Mouse (Mus musculus) intestine, embryonic 15.5 days (tissue): Measurements from ENCODE around the gene Nelfcd. TPM values are rescaled to one million over a fixed set of nuclear protein-coding genes. Genes with fewer than 3 reads are reported as not detected.

Source experiments
- ATAC-seq: fragments of 200-750 bp; cut with Nextera tagmentation; 2 replicates; pipeline ENCODE4 v1.8.0; 2017; ENCODE audit warnings: moderate TSS enrichment, moderate library complexity
- H3K27ac ChIP-seq: fragments of 300-500 bp; sonication (generic); 2 replicates; pipeline ENCODE4 v1.5.1; 2015; ENCODE audit warnings: mild to moderate bottlenecking, inconsistent platforms
- H3K27me3 ChIP-seq: fragments of 300-500 bp; sonication (generic); replicated peaks from 2 replicates; pipeline ENCODE4 v1.6.1; 2015; ENCODE audit warnings: inconsistent platforms
- H3K36me3 ChIP-seq: fragments of 300-500 bp; sonication (generic); 2 replicates; pipeline ENCODE4 v1.6.1; 2015; ENCODE audit warnings: inconsistent platforms
- H3K4me1 ChIP-seq: fragments of 300-500 bp; sonication (generic); replicated peaks from 2 replicates; pipeline ENCODE4 v1.6.1; 2015; ENCODE audit warnings: inconsistent platforms
- H3K4me2 ChIP-seq: fragments of 300-500 bp; sonication (generic); replicated peaks from 2 replicates; pipeline ENCODE4 v1.6.1; 2015; ENCODE audit warnings: mild to moderate bottlenecking, inconsistent platforms
- H3K4me3 ChIP-seq: fragments of 300-500 bp; sonication (generic); replicated peaks from 2 replicates; pipeline ENCODE4 v1.5.1; 2015; ENCODE audit warnings: inconsistent platforms
- H3K9ac ChIP-seq: fragments of 300-500 bp; sonication (generic); 2 replicates; pipeline ENCODE4 v1.6.1; 2015; ENCODE audit warnings: inconsistent platforms
- H3K9me3 ChIP-seq: fragments of 300-500 bp; sonication (generic); 2 replicates; pipeline ENCODE4 v1.6.1; 2016; ENCODE audit warnings: inconsistent platforms
- WGBS: fragments of 180-500 bp; shearing (Covaris S2); methylation state at CpG from one replicate; pipeline ENCODE4 v1.1.7; 2015; 5-methylcytosine and 5-hydroxymethylcytosine counted together
- polyA plus RNA-seq: library from polyadenylated mRNA; unstranded; fragments of >200 nt; fragmentation: Nextera tagmentation; extraction: Ambion mirVana; gene quantifications from 2 replicates; pipeline ENCODE4 v1.2.1, GENCODE M21; 2015

Gene Nelfcd
- polyA plus RNA-seq, 1 experiment from 2014 or later = 83.3 TPM

DNA sequence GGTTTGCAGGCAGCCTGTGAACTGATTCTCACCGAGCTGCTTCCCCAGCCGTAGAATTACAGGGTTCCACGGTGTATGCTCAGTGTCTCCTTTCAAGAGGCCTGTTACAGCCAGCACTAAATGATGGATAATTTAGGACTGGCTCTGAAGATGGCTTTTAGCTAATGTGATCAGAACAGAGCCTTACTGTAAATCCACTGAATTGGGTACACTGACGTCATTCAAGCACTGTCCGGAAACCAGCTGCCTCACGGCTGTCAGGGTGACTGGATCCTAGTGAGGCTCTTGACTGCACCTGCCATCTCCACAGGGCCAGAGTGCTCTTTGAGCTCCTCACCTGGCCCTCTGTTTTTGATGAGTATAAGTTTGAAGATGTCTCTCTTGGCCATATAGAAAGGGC is 5.5 kb downstream of the Nelfcd start:
- no peak overlapping the region for H3K9ac ChIP-seq
- peaks cover 4% of the 10 kb centered on the region for H3K4me1 ChIP-seq
- no peak for ATAC-seq
- no peak overlapping the region for H3K4me3 ChIP-seq
- H3K4me2 ChIP-seq = no peak overlapping the region
- no peaks in the 10 kb centered on the region for H3K9me3 ChIP-seq
- H3K27me3 ChIP-seq = no peaks in the 10 kb centered on the region
- peaks cover 36% of the 10 kb centered on the region for H3K36me3 ChIP-seq
- 81% methylated on average over 6 of the region's 6 CpGs for WGBS
- H3K27ac ChIP-seq = no peak overlapping the region

DNA sequence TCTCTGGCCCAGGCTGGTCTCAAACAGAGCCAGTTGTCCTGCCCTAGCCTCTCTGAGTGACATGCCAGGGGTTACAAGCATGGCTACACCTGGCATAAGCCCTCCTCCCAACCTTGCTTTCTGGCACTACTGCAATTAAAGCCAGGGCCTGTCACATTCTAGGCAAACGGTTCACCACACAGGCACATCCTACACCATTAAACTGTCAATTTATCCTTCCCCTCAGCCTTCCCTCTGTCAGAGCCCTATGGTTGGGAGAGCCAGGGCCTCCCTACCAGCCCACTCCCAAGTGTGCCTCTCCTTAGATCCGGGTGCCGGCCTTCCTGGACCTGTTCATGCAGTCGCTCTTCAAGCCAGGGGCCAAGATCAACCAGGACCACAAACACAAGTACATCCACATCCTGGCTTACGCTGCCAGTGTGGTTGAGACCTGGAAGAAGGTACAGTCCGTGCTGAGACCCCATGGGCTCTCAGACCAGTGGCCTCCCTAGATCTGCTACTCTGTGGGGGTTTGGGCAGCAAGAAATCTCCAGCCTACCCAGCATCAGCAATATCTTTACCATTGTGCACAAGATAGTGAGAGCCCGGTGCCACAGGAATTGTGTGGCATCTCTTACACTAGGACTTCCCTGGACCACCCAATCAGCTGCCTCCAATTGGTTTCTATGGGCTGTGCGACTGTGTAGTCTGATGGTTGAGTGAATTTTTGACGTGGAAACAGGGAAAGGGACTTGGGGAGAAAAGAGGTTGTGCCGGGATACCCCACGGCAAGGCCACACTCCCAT is 8.9 kb downstream of the Nelfcd start:
- H3K27ac ChIP-seq = no peak overlapping the region
- no peak overlapping the region for H3K4me2 ChIP-seq
- no peaks in the 10 kb centered on the region for H3K27me3 ChIP-seq
- H3K4me1 ChIP-seq = no peaks in the 10 kb centered on the region
- 86% methylated on average over 11 of the region's 11 CpGs for WGBS
- no peaks in the 10 kb centered on the region for H3K9me3 ChIP-seq
- H3K9ac ChIP-seq = no peak overlapping the region
- H3K4me3 ChIP-seq = no peak overlapping the region
- H3K36me3 ChIP-seq = peaks cover 62% of the 10 kb centered on the region
- ATAC-seq = no peak

DNA sequence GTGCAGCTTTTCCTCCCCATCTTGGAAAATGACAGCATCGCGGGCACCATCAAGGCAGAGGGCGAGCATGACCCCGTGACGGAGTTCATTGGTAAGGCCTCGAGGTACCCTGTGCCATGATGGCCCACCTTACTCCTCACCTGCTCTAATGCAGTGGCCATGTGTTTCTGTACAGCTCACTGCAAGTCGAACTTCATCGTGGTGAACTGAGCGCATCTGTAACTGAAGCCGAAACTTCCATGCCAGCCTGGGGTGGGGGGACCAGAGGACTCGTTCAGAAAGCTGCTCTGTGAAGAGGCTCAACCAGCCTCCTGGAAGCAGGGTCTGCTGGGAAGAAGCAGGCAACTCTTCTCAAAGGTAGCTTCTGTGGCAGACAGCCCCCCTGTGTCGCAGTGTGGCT is 11.3 kb downstream of the Nelfcd start:
- Histone ChIP-seq H3K4me1 (no peaks in the 10 kb centered on the region), H3K27me3 (no peaks in the 10 kb centered on the region), H3K36me3 (peaks cover 55% of the 10 kb centered on the region), H3K9me3 (no peaks in the 10 kb centered on the region), H3K4me3 (no peak overlapping the region), H3K4me2 (no peak overlapping the region), H3K27ac (no peak overlapping the region), H3K9ac (no peak overlapping the region)
- no peak for ATAC-seq
- 93% methylated on average over 12 of the region's 12 CpGs for WGBS

DNA sequence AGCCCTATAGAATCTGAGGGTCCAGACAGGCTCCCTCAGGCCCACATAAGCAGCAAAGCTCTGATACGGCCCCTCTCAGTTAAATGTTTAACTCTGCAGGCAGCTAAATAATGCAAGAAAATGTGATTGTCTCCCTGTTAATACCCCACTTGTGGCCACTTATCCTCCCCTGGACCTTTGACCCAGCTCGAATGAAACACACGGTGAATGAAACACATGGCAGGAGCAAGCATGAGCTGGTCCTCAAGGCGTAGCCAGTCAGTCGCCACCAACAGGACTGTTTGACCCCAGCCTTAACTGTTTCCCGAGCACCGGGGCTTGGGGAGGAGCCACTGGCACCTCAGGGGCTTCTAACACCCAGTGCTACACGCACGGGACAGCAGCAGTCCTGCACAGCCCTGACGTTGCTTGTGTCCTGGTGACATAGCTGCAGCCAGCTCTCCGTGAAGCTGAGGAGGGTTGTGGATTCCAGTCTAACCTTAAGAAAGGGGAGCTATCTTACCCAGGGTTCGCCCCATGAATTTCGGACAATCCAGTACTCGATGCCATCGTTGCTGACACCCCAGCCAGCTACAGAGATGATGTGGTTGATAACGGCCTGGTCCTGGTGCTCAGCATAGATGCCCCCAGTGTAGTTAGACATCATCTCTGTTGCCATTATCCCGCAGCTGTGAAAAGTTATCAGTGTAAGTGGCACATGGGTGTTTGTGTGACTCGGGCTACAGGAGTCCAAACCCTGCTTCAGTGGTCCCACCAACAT is 12.7 kb downstream of the Nelfcd start:
- peaks cover 55% of the 10 kb centered on the region for H3K36me3 ChIP-seq
- no peak for ATAC-seq
- H3K9ac ChIP-seq = no peak overlapping the region
- no peaks in the 10 kb centered on the region for H3K9me3 ChIP-seq
- no peaks in the 10 kb centered on the region for H3K27me3 ChIP-seq
- no peaks in the 10 kb centered on the region for H3K4me1 ChIP-seq
- no peak overlapping the region for H3K4me3 ChIP-seq
- H3K4me2 ChIP-seq = no peak overlapping the region
- H3K27ac ChIP-seq = no peak overlapping the region
- 79% methylated on average over 18 of the region's 18 CpGs for WGBS

DNA sequence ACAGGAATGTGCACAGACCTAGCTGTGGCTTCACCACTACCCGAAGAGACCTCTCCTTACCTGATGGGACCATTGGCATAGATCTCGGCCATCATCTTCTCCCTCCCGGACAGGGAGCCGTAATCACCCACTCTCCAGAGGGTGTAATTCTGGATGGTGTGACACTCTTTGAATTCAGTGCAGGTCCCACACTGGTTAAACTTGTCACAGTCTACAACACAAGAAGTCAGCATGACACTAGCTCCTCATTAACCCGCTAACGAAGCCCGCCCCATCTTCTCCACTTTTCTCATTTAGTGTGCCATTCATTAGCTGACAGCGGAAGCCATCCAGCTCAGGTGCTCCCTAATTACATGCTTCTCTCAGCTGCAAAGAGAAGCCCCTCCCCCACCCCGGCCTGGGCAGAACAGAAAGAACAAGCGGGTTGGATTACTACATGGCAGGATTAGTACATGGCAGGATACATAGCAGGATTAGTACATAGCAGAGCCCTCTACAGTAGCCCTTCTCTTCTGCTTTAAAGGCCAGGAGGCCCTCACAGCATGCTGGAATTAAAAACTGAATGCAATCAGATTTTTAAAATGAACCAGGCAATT is 13.5 kb downstream of the Nelfcd start:
- 84% methylated on average over 10 of the region's 10 CpGs for WGBS
- peaks cover 51% of the 10 kb centered on the region for H3K36me3 ChIP-seq
- H3K4me1 ChIP-seq = no peaks in the 10 kb centered on the region
- H3K9me3 ChIP-seq = no peaks in the 10 kb centered on the region
- no peak overlapping the region for H3K4me2 ChIP-seq
- H3K4me3 ChIP-seq = no peak overlapping the region
- ATAC-seq = no peak
- no peak overlapping the region for H3K27ac ChIP-seq
- H3K27me3 ChIP-seq = no peaks in the 10 kb centered on the region
- H3K9ac ChIP-seq = no peak overlapping the region

DNA sequence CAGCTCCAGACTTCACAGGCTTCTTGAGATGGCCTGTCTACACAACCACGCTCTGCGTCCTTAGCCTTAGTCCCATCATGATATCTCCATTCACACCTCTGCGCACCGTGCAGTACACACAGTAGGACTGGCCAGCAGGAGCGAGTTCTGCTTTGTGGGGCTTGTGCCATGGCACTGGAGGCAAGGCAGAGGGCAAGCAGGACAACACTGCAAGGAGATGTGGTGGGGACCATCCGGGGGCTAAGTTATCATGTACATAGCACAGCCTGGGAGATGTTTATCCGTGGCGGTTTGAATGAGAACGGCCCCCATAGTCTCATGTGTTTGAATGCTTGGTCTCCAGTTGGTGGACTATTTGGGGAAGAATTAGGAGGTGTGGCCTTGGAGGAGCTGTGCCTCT is 19.3 kb downstream of the Nelfcd start:
- Histone ChIP-seq H3K9ac (no peak overlapping the region), H3K9me3 (no peaks in the 10 kb centered on the region), H3K27me3 (no peaks in the 10 kb centered on the region), H3K4me1 (peaks cover 26% of the 10 kb centered on the region), H3K36me3 (peaks cover 15% of the 10 kb centered on the region; the same call in 1 of the 2 replicates), H3K4me3 (no peak overlapping the region), H3K4me2 (no peak overlapping the region), H3K27ac (no peak overlapping the region)
- 96% methylated on average over 9 of the region's 9 CpGs for WGBS
- no peak for ATAC-seq

- H3K27ac ChIP-seq = no peak overlapping the region
- no peak overlapping the region for H3K9ac ChIP-seq
- H3K4me2 ChIP-seq = no peak overlapping the region
- 87% methylated on average over 26 of the region's 26 CpGs for WGBS
- no peaks in the 10 kb centered on the region for H3K9me3 ChIP-seq
- no peaks in the 10 kb centered on the region for H3K27me3 ChIP-seq
- H3K4me1 ChIP-seq = peaks cover 26% of the 10 kb centered on the region
- no peak for ATAC-seq
- no peak overlapping the region for H3K4me3 ChIP-seq
- H3K36me3 ChIP-seq = peaks cover 13% of the 10 kb centered on the region; the same call in 1 of the 2 replicates
These were observed 20.6 kb downstream of the Nelfcd start for GRCm38 (mm10) chr2:174436076-174436701.

DNA sequence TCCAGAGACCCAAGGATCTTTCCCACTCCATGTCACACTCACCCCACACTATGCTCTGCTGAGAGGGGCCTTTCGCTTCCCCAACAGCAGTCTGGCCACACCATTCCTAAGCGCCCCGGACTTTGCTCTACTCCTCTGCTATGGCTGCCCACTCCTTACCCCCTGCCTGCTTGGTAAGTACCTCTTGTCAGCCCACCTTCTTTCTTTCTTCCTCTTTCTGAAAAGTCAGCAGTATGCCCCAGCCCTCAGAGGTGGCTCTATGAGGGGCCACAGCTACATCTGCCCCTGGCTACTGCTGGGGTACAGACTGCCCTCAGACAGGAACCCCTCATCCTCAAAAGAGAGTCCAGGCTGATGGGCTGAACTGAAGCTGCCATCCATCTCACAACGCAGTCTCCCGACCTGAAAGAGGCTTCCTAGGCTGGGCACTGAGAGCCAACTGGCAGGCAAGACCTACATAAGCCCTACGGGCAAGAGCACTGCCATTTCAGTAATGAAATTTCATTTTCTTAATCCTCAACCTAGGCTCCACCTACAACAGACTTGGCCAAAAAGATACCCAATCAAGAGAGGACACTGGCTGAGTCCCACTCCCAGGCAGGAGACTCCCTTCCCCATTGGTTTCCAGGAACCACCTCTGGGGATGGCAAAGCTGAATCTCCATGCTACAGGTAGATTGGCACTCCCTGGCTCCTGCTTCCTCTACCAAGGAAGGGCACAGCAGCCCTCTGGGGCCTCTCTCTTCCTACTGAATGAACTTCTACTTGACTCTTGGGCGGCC is 21.5 kb downstream of the Nelfcd start:
- Histone ChIP-seq H3K36me3 (peaks cover 13% of the 10 kb centered on the region; the same call in 1 of the 2 replicates), H3K4me2 (peak overlapping the region; percentile 89; the same call in 1 of the 2 replicates), H3K4me1 (peaks cover 29% of the 10 kb centered on the region), H3K9me3 (no peaks in the 10 kb centered on the region), H3K9ac (no peak overlapping the region), H3K4me3 (0 out of 2 replicates have a peak overlapping the region, but pooled peaks have one; percentile 59), H3K27me3 (no peaks in the 10 kb centered on the region), H3K27ac (no peak overlapping the region)
- ATAC-seq = no peak
- 93% methylated on average over 7 of the region's 7 CpGs for WGBS

DNA sequence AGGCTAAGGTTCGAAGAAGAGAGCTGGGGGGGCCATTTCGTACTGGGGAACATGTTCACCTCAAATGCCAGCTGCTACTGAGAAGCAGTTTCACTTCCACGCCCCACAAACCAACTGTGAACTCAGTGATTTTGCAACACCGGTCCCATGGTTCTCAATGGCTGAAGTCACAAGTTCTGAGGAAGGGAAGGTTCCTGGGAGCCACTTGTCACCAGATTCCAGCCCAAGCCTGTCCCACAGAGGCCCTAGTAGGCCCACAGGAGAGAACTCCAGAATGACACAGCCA is 22.0 kb downstream of the Nelfcd start:
- H3K9me3 ChIP-seq = no peaks in the 10 kb centered on the region
- no peaks in the 10 kb centered on the region for H3K27me3 ChIP-seq
- H3K4me1 ChIP-seq = peaks cover 29% of the 10 kb centered on the region
- 0 out of 2 replicates have a peak overlapping the region, but pooled peaks have one; percentile 54 for H3K9ac ChIP-seq
- H3K4me3 ChIP-seq = peak overlapping the region; percentile 59
- no peak overlapping the region for H3K27ac ChIP-seq
- peak overlapping the region; percentile 89 for H3K4me2 ChIP-seq
- 83% methylated on average over 4 of the region's 4 CpGs for WGBS
- peaks cover 9% of the 10 kb centered on the region; the same call in 1 of the 2 replicates for H3K36me3 ChIP-seq
- 0 out of 2 replicates have a peak, but pooled peaks have one; percentile 1 for ATAC-seq

GRCm38 (mm10) chr2:174438181-174438580 is 22.6 kb downstream of the Nelfcd start:
- H3K4me2 ChIP-seq = peak overlapping the region; percentile 89
- no peaks in the 10 kb centered on the region for H3K27me3 ChIP-seq
- 0 out of 2 replicates have a peak overlapping the region, but pooled peaks have one; percentile 36 for H3K27ac ChIP-seq
- peak overlapping the region; percentile 59 for H3K4me3 ChIP-seq
- peak overlapping the region; percentile 54 for H3K9ac ChIP-seq
- H3K36me3 ChIP-seq = peaks cover 7% of the 10 kb centered on the region; the same call in 1 of the 2 replicates
- 0 out of 2 replicates have a peak, but pooled peaks have one; percentile 1 for ATAC-seq
- H3K9me3 ChIP-seq = no peaks in the 10 kb centered on the region
- H3K4me1 ChIP-seq = peaks cover 31% of the 10 kb centered on the region
- WGBS = 63% methylated on average over 11 of the region's 11 CpGs

- Histone ChIP-seq H3K9ac (peak within 1 kb of the TSS; percentile 54), H3K4me3 (peak within 1 kb of the TSS; percentile 59), H3K4me1 (peaks cover 32% of the 10 kb centered on the region), H3K9me3 (no peaks in the 10 kb centered on the region), H3K27me3 (no peaks in the 10 kb centered on the region), H3K4me2 (peak within 1 kb of the TSS; percentile 89), H3K36me3 (0 out of 2 replicates have a peak, but pooled peaks cover 2% of the 10 kb centered on the region), H3K27ac (peak within 1 kb of the TSS; percentile 36; the same call in 1 of the 2 replicates)
- peak; percentile 86 for ATAC-seq
- WGBS = under 1% methylated on average over 38 of the region's 38 CpGs
These were observed 23.3 kb downstream of the Nelfcd start, which contains the start of gene Ctsz for GRCm38 (mm10) chr2:174438737-174439449. Gene Ctsz, minus strand, starts transcription at chr2:174439039.
